Mouse (Mus musculus): ENCODE results near the gene Dedd2. TPM values are rescaled to one million over a fixed set of nuclear protein-coding genes. Genes with fewer than 3 reads are reported as not detected.

Dedd2 gene
- total and polyA plus RNA-seq, 3 experiments = 10.6 to 13.9 (median 11.7) TPM

DNA sequence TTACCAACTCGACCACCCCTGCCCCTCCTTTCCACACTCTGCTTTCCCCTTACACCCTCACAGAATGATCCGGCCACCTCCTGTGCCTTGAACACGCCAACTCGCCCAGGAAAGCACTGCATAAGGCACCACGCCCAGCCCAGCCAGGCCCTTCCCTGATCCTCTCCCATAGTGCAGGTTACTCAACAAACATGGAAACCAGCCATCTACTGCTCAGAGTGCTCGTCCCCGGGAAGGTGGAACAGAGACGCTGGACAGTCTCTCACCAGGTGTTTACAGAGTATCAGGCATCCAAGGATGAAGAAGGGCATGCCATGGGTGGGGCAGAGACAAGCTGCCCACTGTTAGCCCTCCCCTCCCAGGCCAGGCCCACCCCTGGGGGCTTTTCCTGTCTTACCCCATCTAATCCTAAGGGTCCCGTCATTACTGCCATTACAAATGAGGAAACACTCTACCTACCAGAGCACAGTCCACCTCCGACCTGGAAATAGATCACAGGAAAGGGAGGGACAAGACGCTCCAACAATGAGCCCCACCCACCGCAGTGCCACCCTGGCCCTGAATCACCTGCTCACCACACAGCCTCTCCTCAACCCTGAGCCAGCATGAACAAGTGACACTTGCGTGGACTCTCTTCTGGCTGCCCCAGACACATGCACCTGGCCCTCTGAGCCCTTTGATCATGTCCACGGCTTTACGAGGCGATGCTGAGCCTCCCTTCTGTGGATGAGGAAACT is 14.2 kb downstream of the Dedd2 start:
- Histone ChIP-seq H3K4me2 (ENCODE audit: insufficient read depth, low read depth, poor library complexity, severe bottlenecking) (no peak overlapping the region), H3K4me1 (ENCODE audit: control insufficient read depth in 1 of 2, insufficient read depth in 2 of 2) (peaks cover 23 to 63% of the 10 kb centered on the region in 2 experiments), H3K4me3 (replicated peaks in 1 of 3; ENCODE audit: low read depth in 2 of 3, low read length in 2 of 3, poor library complexity in 1 of 3) (peak overlapping the region; percentile 27 to 63 (median 41)), H3K27me3 (replicated peaks) (no peaks in the 10 kb centered on the region), H3K9ac (ENCODE audit: insufficient read depth, low read depth) (no peak overlapping the region), H3K79me2 (replicated peaks; ENCODE audit: control insufficient read depth, extremely low read depth, insufficient read depth, poor library complexity, severe bottlenecking) (no peaks in the 10 kb centered on the region), H3K36me3 (replicated peaks in 1 of 2; ENCODE audit: control insufficient read depth in 1 of 2, insufficient read depth in 1 of 2, low read length in 1 of 2) (peaks cover 35 to 77% of the 10 kb centered on the region in 2 experiments), H3K9me3 (replicated peaks; ENCODE audit: low read length) (no peaks in the 10 kb centered on the region), H3K27ac (ENCODE audit: insufficient read depth, low read depth) (no peak overlapping the region)
- TF ChIP-seq JUND (conservative IDR thresholded peaks at IDR 0.05; ENCODE audit: low read depth, low read length) (no peak), HCFC1 (IDR thresholded peaks at IDR 0.05; ENCODE audit: low read depth, low read length) (peak; percentile 25; the same call in 1 of the 2 replicates), POLR2A (IDR thresholded peaks at IDR 0.05; ENCODE audit: low read depth, low read length) (0 out of 2 replicates have a peak, but pooled peaks have one; percentile 12)
- dilution Hi-C loops (cut with MboI; ENCODE audit: extremely low pct_ligation_motif_present, extremely low pct_unique_long_range_greater_than_20kb, low sequenced_read_pairs) (no loop called here), in situ Hi-C loops (cut with MboI; ENCODE audit: low pct_ligation_motif_present, low pct_unique_long_range_greater_than_20kb, low sequenced_read_pairs) (no loop called here)
- peak; percentile 33 for DNase-seq (ENCODE audit: extremely low read depth)

DNA sequence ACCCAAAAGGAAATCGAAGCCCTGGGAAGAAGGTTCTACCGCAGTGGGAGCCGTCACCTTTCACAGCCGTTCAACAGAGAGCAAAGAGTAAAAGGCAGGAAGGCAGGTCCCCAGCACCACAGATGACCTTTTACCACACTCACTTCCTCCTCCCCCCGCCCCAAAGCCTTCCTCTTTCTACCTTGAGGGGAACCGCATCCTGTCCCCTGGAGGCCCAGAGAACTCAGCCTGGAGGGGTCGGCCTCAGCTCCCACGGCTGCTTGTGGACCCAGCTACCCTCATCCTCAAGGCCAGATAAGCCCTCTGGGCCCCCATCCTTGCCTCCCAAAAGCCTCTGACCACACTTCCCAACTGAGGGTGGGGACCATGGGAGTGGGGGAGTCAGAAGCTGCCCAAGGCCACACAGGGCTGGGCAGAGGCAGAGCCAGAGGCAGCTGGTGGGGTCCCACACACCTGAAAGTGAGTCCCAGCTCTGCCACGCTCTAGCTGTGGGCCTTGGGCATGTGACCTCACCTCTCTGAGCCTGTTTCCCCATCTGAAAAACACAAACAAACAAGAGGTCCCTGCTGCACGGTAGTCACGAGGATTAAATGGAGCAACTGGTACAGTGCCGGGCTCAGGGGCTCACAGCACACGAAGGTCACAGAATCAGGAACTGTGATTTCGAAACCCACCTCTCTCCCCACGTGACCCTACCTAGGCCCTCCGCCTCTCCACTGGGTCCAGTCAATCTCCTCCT is 14.9 kb downstream of the Dedd2 start:
- Histone ChIP-seq H3K4me1 (ENCODE audit: control insufficient read depth in 1 of 2, insufficient read depth in 2 of 2) (peaks cover 23 to 61% of the 10 kb centered on the region in 2 experiments), H3K4me3 (replicated peaks in 1 of 3; ENCODE audit: low read depth in 2 of 3, low read length in 2 of 3, poor library complexity in 1 of 3) (peak overlapping the region; percentile 27 to 63 (median 41)), H3K9ac (ENCODE audit: insufficient read depth, low read depth) (peak overlapping the region; percentile 31; the same call in 1 of the 2 replicates), H3K9me3 (replicated peaks; ENCODE audit: low read length) (no peaks in the 10 kb centered on the region), H3K27me3 (replicated peaks) (no peaks in the 10 kb centered on the region), H3K4me2 (ENCODE audit: insufficient read depth, low read depth, poor library complexity, severe bottlenecking) (0 out of 2 replicates have a peak overlapping the region, but pooled peaks have one; percentile 17), H3K79me2 (replicated peaks; ENCODE audit: control insufficient read depth, extremely low read depth, insufficient read depth, poor library complexity, severe bottlenecking) (no peaks in the 10 kb centered on the region), H3K36me3 (replicated peaks in 1 of 2; ENCODE audit: control insufficient read depth in 1 of 2, insufficient read depth in 1 of 2, low read length in 1 of 2) (peaks cover 28 to 76% of the 10 kb centered on the region in 2 experiments), H3K27ac (ENCODE audit: insufficient read depth, low read depth) (no peak overlapping the region; the same call in 1 of the 2 replicates)
- TF ChIP-seq RCOR1 (conservative IDR thresholded peaks at IDR 0.05; ENCODE audit: low read depth, low read length) (no peak), SMC3 (IDR thresholded peaks at IDR 0.05; ENCODE audit: low read depth, low read length) (no peak), NRF1 (IDR thresholded peaks at IDR 0.05; ENCODE audit: low read depth, low read length) (no peak), KAT2A (IDR thresholded peaks at IDR 0.05; ENCODE audit: insufficient replicate concordance, low read length) (no peak), HCFC1 (IDR thresholded peaks at IDR 0.05; ENCODE audit: low read depth, low read length) (no peak), POLR2AphosphoS2 (IDR thresholded peaks at IDR 0.05; ENCODE audit: low read depth, low read length) (no peak), PAX5 (IDR thresholded peaks at IDR 0.05; ENCODE audit: low read length) (no peak), EP300 (IDR thresholded peaks at IDR 0.05; ENCODE audit: low read length) (peak; percentile 49), CTCF (conservative IDR thresholded peaks at IDR 0.05 in 1 of 2, IDR thresholded peaks at IDR 0.05 in 1 of 2; ENCODE audit: low read depth in 2 of 2, low read length in 2 of 2) (no peak), RAD21 (IDR thresholded peaks at IDR 0.05; ENCODE audit: low read depth, low read length) (no peak), MYC (IDR thresholded peaks at IDR 0.05; ENCODE audit: low read depth, low read length) (no peak), UBTF (IDR thresholded peaks at IDR 0.05; ENCODE audit: low read depth, low read length) (no peak), MAZ (IDR thresholded peaks at IDR 0.05; ENCODE audit: low read depth, low read length) (0 out of 2 replicates have a peak, but pooled peaks have one; percentile 41), JUND (conservative IDR thresholded peaks at IDR 0.05; ENCODE audit: low read depth, low read length) (no peak), ELF1 (IDR thresholded peaks at IDR 0.05; ENCODE audit: low read depth, low read length) (peak; percentile 69; the same call in 1 of the 2 replicates), JUN (IDR thresholded peaks at IDR 0.05; ENCODE audit: insufficient read depth, low read depth, low read length) (no peak), TCF12 (IDR thresholded peaks at IDR 0.05; ENCODE audit: low read depth, low read length) (0 out of 2 replicates have a peak, but pooled peaks have one; percentile 18), USF1 (IDR thresholded peaks at IDR 0.05; ENCODE audit: low read depth, low read length) (peak; percentile 49), E2F4 (IDR thresholded peaks at IDR 0.05; ENCODE audit: insufficient replicate concordance, low read depth, low read length) (no peak), NELFE (IDR thresholded peaks at IDR 0.05; ENCODE audit: low read depth, low read length) (no peak), CHD1 (IDR thresholded peaks at IDR 0.05; ENCODE audit: low read depth, low read length) (no peak)
- peak; percentile 65 for DNase-seq (ENCODE audit: extremely low read depth)
- dilution Hi-C loops (cut with MboI; ENCODE audit: extremely low pct_ligation_motif_present, extremely low pct_unique_long_range_greater_than_20kb, low sequenced_read_pairs) (no loop called here), in situ Hi-C loops (cut with MboI; ENCODE audit: low pct_ligation_motif_present, low pct_unique_long_range_greater_than_20kb, low sequenced_read_pairs) (no loop called here)
